Comparison of ENCODE assay signal across 18 mouse cellular contexts in the genomic region with DNA sequence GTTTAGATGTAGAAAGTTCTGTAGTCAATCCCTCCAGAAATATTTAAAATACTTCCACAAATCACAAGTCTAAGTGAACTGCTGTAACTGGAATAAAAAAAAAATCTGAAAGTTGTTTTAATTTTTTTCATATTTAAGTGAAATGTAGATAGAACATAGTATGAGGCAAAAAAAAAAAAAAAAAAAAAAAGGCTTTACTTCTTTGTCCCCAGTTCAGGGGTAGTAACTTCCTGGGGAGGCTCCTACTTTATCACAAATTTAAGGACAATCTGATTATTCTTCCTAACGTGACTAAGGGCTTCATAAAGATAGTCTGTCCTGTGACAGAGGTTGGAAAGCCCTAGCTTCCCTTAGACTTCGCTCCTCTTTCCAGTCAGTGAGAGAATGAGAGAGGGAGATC.
"Had no signal": no experiment of that assay in that cellular context is flagged by ENCODE, and none has a peak within 500 bp of the region (broad histone marks: within the 10 kb centered on the region; RNA-seq: fewer than 3 reads in every experiment).

No protein-coding gene starts in this region.

- H3K9ac ChIP-seq: liver, postnatal 0 days; lung, embryonic 15.5 days; midbrain, embryonic 13.5 days; midbrain, embryonic 15.5 days; neural tube, embryonic 13.5 days; neural tube, embryonic 15.5 days had no signal

- H3K27me3 ChIP-seq: lung, embryonic 15.5 days; megakaryocyte, embryonic 14.5 days; midbrain, embryonic 13.5 days; midbrain, embryonic 15.5 days; neural tube, embryonic 13.5 days; neural tube, embryonic 15.5 days had no signal

- H3K36me3 ChIP-seq: lung, embryonic 15.5 days; midbrain, embryonic 13.5 days; midbrain, embryonic 15.5 days; neural tube, embryonic 13.5 days; neural tube, embryonic 15.5 days had no signal

- DNase-seq: liver, postnatal 0 days; lung, adult 2 months; lung, postnatal 14 days; lung, postnatal 36 days; right cerebral cortex, adult 18-20 months; right cerebral cortex, postnatal 25 days; right cerebral cortex, postnatal 4 days; spleen, adult 18-20 months; thymus, adult 18-20 months; thymus, postnatal 14 days; thymus, postnatal 36 days had no signal

- H3K27ac ChIP-seq: lung, embryonic 15.5 days; macrophage; midbrain, embryonic 13.5 days; midbrain, embryonic 15.5 days; neural tube, embryonic 13.5 days; neural tube, embryonic 15.5 days had no signal

- H3K4me3 ChIP-seq: lung, embryonic 15.5 days; megakaryocyte, embryonic 14.5 days; midbrain, embryonic 13.5 days; midbrain, embryonic 15.5 days; neural tube, embryonic 13.5 days; neural tube, embryonic 15.5 days had no signal

- H3K9me3 ChIP-seq: lung, embryonic 15.5 days; megakaryocyte, embryonic 14.5 days; midbrain, embryonic 13.5 days; midbrain, embryonic 15.5 days; neural tube, embryonic 13.5 days; neural tube, embryonic 15.5 days had no signal

- H3K4me1 ChIP-seq: megakaryocyte, embryonic 14.5 days had no signal
